Mouse (Mus musculus) heart, postnatal 25 days (tissue): ENCODE results near the gene Gins2. TPM values are rescaled to one million over a fixed set of nuclear protein-coding genes. Genes with fewer than 3 reads are reported as not detected.

ENCODE experiments used
- DNase-seq: peaks from one replicate; pipeline ENCODE4 v3.0.0; 2022; ENCODE audit warnings: low spot score
- intact Hi-C: fragments of 180-260 bp; cut with DNase I; formaldehyde crosslinking; loops from one replicate; pipeline ENCODE4 v1.15.1; 2025
- total RNA-seq, 2 experiments: library from RNA; stranded (reverse); gene quantifications; 2 replicates each; pipeline ENCODE4 v1.2.3; 2021

The Gins2 gene
- total RNA-seq, 2 experiments from 2014 or later = 1.2 to 1.5 TPM

DNA sequence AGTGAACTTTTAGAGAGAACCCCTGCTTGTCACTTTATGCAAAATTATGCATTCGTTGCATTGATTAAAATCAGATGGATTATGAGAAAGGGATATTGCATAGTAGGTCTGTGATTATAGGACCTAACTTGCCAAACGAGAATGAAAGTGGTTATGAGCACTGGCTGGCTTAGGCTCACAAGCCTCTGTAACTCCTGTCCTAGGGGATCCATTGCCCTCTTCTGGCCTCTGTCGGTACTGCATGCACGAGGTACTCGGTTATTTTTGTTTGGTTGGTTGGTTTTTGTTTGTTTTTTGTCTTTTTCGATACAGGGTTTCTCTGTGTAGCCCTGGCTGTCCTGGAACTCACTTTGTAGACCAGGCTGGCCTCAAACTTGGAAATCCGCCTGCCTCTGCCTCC is 18.8 kb upstream of the Gins2 start:
- intact Hi-C loops = no loop called here
- DNase-seq = no peak

- no peak for DNase-seq
- intact Hi-C loops = no loop called here
Measured at GRCm38 (mm10) chr8:120607460-120607859, 18.4 kb upstream of the Gins2 start.

GRCm38 (mm10) chr8:120602672-120603071 is 13.6 kb upstream of the Gins2 start:
- intact Hi-C loops = no loop called here
- no peak for DNase-seq

DNA sequence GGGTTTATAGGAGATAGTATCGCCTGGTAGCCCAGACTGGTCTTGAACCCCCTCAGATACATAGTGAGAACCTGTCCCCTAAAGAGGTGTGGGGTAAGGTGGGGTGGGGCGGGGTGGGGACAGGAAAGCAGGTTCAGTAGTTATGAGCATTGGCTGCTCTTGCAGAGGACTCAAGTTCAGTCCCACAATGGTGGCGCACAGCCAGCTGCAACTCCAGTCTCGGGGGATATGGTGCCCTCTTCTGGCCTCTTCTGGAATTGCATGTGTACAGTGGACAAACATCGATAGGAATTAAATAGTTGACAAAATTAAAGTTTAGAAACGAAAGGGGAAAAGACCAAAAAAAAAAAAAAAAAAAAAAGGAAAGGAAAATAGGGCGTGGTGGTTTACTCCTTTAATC is 10.4 kb upstream of the Gins2 start:
- intact Hi-C loops = loop anchor here (5.0 kb wide), 1 partner anchor 422 kb away; the partner anchor contains the start of gene Fam92b
- peak; percentile 61 for DNase-seq

- no peak for DNase-seq
- intact Hi-C loops = loop anchor here (5.0 kb wide), 1 partner anchor 421 kb away; the partner anchor contains the start of gene Fam92b
Measured at GRCm38 (mm10) chr8:120598579-120598978, 9.5 kb upstream of the Gins2 start.

GRCm38 (mm10) chr8:120595963-120596362 is 6.9 kb upstream of the Gins2 start:
- no peak for DNase-seq

DNA sequence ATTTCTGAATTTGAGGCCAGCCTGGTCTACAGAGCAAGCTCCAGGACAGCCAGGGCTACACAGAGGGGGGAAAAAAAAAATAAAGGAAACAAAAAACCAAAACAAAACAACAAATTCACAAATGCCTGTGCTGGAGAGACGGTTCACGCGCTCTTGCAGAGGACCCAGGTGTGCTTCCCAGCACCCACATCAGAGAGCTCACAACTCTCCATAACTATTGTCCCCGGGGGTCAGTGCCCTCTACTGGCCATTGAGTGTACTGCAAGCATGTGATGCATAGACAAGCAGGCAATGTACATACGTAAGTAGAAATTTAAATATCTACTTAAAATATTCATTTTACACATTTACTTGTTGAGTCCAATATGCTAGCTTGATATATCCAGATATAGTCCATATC is 5.5 kb upstream of the Gins2 start:
- no peak for DNase-seq
- intact Hi-C loops = no loop called here

More at GRCm38 (mm10) chr8:120595963-120596362, 6.9 kb upstream of the Gins2 start:
- intact Hi-C loops = loop anchor here (5.0 kb wide), 1 partner anchor 419 kb away; the partner anchor contains the start of gene Fam92b

- DNase-seq = no peak
- intact Hi-C loops = no loop called here
Measured at GRCm38 (mm10) chr8:120591587-120592292, 2.6 kb upstream of the Gins2 start.

DNA sequence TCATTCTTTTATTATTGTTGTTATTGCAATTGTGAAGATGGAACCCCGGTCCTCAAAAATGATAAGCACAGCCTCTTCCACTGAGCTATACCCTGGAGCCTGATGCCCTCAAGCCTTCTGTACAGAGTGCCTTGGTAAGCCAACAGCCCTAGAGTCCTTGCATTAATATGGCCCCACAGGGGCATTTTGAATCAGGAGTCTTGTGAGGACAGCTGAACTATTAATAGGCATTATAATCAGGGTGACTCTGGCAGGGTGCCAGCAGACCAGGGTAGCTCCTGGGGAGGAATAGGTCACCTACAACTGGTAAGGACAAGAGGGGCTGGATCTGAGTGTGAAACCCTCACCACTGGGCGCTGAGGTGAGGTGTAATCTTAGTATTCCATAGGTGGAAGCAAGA is 817 bp upstream of the Gins2 start:
- intact Hi-C loops = no loop called here
- no peak for DNase-seq

DNA sequence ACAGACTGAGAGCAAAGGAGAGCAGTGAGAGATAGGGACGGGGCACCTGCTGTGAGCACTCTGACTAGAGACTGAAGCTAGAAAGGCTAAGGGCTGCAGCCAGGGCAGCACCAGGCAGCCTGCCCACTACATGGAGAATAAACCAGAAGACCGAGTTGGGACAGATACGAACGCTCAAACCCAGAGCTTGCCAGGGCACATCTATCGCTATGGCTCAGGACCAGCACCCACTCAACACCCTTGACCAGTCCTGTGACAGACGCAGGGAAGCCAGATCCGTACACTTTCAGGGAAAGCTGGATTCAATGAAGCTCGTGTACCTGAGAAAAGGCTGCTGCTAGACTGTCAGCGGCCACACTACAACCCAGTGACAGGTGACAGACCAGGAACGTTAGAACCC is 3.6 kb downstream of the Gins2 start:
- no peak for DNase-seq
- intact Hi-C loops = no loop called here

GRCm38 (mm10) chr8:120581811-120582210 is 7.3 kb downstream of the Gins2 start:
- DNase-seq = no peak
- intact Hi-C loops = no loop called here

DNA sequence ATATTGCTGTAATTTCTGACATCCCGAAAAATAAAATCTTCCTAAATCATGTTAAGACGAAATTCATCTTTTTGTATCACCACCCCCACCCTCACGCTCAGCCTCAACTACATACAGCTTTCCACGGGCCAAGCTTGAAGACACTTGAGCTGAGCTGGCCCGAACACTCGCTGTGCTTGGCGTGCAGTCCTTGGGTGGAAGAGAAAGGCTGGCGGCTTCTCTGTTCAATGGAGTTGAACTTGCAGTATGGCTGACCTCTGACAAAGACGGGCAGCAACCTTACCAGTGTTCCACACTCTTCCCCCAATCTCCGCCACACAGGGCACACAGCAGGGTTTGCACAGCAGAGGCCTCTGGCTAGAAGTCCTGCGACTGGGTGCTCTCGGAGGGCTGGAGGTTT is 7.8 kb downstream of the Gins2 start:
- intact Hi-C loops = no loop called here
- no peak for DNase-seq

- intact Hi-C loops = no loop called here
- DNase-seq = no peak
Measured at GRCm38 (mm10) chr8:120580336-120581000, 8.6 kb downstream of the Gins2 start.

GRCm38 (mm10) chr8:120577821-120578220 is 11.3 kb downstream of the Gins2 start:
- DNase-seq = no peak
- intact Hi-C loops = no loop called here

DNA sequence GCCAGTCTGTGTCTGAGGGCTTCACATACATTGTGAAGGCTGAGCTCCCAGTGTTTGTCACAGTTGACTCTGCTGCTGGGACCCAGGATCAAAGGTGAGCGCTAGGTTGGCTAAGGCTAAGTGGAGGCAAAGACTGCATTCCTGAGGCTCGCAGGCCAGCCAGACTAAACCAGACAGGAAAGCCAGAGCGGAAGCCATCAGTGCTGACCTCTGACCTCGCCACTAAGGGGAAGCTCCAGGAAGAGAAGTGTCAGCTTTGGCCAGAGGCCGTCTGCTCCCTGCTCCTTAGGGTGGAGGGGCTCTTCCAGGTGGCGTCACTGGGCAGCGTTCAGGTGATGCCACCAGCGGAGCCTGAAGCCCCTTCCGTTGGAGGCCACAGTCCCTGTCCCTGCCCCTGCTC is 13.3 kb downstream of the Gins2 start:
- no peak for DNase-seq
- intact Hi-C loops = no loop called here

GRCm38 (mm10) chr8:120574941-120575340 is 14.2 kb downstream of the Gins2 start:
- no peak for DNase-seq
- intact Hi-C loops = no loop called here

- intact Hi-C loops = no loop called here
Measured at GRCm38 (mm10) chr8:120573866-120574265, 15.2 kb downstream of the Gins2 start.

GRCm38 (mm10) chr8:120572534-120572933 is 16.6 kb downstream of the Gins2 start:
- DNase-seq = no peak
- intact Hi-C loops = no loop called here

More at GRCm38 (mm10) chr8:120573866-120574265, 15.2 kb downstream of the Gins2 start:
- no peak for DNase-seq

DNA sequence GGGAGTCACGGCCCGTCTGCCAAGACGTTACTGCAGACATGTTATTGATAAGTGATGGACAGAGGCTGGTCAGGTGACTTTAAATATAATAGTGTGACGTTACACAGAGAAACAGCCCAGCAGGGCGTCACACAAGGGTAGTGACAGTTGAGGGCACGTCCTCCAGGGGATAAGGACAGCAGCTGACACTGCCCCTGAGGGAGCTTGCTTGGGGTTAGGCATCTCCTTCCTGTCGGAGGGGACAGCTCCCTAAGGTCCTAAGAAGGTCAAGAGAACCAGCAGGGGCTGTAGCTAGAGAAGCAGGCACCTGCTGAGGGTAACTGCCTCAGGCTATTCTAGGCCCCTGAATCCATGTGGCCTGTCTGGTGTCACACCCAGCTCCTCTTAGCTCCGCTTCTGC is 17.5 kb downstream of the Gins2 start:
- no peak for DNase-seq
- intact Hi-C loops = no loop called here

GRCm38 (mm10) chr8:120569939-120570715 is 19.0 kb downstream of the Gins2 start:
- peak; percentile 38 for DNase-seq
- intact Hi-C loops = no loop called here

DNA sequence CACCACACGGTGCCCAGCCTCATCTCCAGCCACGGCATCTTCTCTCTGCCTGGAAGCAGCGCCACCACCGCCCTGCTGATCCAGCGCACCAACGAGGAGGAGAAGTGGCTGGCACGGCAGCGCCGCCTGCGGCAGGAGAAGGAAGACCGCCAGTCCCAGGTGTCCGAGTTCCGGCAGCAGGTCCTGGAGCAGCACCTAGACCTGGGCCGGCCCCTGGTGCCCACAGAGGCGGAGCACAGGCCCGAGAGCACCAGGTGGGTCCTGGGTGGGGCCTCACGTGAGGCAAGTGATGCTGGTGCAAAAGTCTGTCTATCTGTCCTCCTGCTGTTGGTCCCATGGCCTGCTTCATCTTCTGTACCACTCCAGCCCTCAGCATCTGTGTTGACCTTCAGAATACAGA is 20.0 kb downstream of the Gins2 start:
- intact Hi-C loops = no loop called here
- no peak for DNase-seq
